Mouse (Mus musculus) embryonic facial prominence, embryonic 12.5 days (tissue): ENCODE data around the gene Ppp1r15b. TPM values are rescaled to one million over a fixed set of nuclear protein-coding genes. Genes with fewer than 3 reads are reported as not detected.

Source experiments
- ATAC-seq: fragments of 200-750 bp; cut with Nextera tagmentation; 2 replicates; pipeline ENCODE4 v1.8.0; 2017; ENCODE audit not compliant: insufficient number of reproducible peaks, insufficient read depth, low FRiP score, low TSS enrichment
- H3K27ac ChIP-seq: fragments of 300-500 bp; sonication (generic); 2 replicates; pipeline ENCODE4 v1.5.1; 2016; ENCODE audit warnings: mild to moderate bottlenecking
- H3K27me3 ChIP-seq: fragments of 300-500 bp; sonication (generic); 2 replicates; pipeline ENCODE4 v1.6.1; 2016; ENCODE audit warnings: mild to moderate bottlenecking, moderate library complexity
- H3K36me3 ChIP-seq: fragments of 300-500 bp; sonication (generic); 2 replicates; pipeline ENCODE4 v1.6.1; 2016; ENCODE audit warnings: mild to moderate bottlenecking
- H3K4me1 ChIP-seq: fragments of 300-500 bp; sonication (generic); 2 replicates; pipeline ENCODE4 v1.6.1; 2016
- H3K4me2 ChIP-seq: fragments of 300-500 bp; sonication (generic); replicated peaks from 2 replicates; pipeline ENCODE4 v1.6.1; 2016; ENCODE audit warnings: mild to moderate bottlenecking, moderate library complexity
- H3K4me3 ChIP-seq: fragments of 300-500 bp; sonication (generic); 2 replicates; pipeline ENCODE4 v1.5.1; 2016; ENCODE audit warnings: mild to moderate bottlenecking
- H3K9ac ChIP-seq: fragments of 300-500 bp; sonication (generic); 2 replicates; pipeline ENCODE4 v1.6.1; 2016; ENCODE audit warnings: mild to moderate bottlenecking, moderate library complexity
- H3K9me3 ChIP-seq: fragments of 300-500 bp; sonication (generic); 2 replicates; pipeline ENCODE4 v1.6.1; 2016; ENCODE audit warnings: mild to moderate bottlenecking, moderate library complexity
- WGBS: fragments of 180-500 bp; shearing (Covaris S2); methylation state at CpG from one replicate; pipeline ENCODE4 v1.1.7; 2016; 5-methylcytosine and 5-hydroxymethylcytosine counted together
- polyA plus RNA-seq: library from polyadenylated mRNA; unstranded; fragments of >200 nt; fragmentation: Nextera tagmentation; extraction: Ambion mirVana; gene quantifications from 2 replicates; pipeline ENCODE4 v1.2.1, GENCODE M21; 2016

The Ppp1r15b gene
- polyA plus RNA-seq, 1 experiment from 2014 or later, result 45.0 TPM

DNA sequence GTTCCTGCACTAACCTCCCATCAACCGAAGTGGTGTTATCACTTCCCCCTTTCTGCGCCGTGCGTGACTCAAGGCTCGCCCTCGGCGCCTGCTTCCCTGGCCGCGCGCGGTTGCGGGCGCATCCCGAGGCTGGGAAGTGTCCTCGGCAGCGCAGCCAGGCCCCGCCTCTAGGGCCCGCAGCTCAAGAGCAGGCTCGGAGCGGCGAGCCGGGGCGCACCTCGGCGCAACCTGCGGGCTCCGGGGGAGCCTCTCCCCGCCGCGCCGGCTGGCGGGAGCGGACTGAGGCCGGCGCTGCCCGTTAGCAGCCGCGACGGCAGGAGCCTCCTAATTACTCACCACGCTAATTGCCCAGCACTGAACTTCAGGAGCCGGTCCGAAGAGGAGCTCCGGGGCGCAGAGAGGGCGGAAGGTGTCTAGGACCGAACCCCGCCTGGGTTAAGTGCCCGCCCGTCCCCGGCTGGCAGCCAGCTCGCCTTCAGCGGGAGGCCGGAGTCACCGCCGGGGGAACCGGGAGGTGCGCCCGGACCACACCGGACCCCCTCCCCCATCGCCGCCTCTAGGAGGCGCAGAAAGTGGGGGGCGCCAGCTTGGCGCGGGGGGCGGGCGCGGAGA lies 33.0 kb downstream of the Ppp1r15b start, which contains the start of gene Plekha6:
Gene Plekha6 (plus strand): TSS at position 391 of the 612 bp plus-strand sequence.
- peaks cover 8% of the 10 kb centered on the region; the same call in 1 of the 2 replicates for H3K4me1 ChIP-seq
- 1% methylated on average over 66 of the region's 68 CpGs for WGBS
- ATAC-seq, result no peak
- H3K27ac ChIP-seq, result no peak within 1 kb of the TSS
- H3K9me3 ChIP-seq, result no peaks in the 10 kb centered on the region
- H3K36me3 ChIP-seq, result no peaks in the 10 kb centered on the region
- H3K9ac ChIP-seq, result peak within 1 kb of the TSS; percentile 56
- H3K4me2 ChIP-seq, result peak within 1 kb of the TSS; percentile 97
- peak within 1 kb of the TSS; percentile 49 for H3K4me3 ChIP-seq
- H3K27me3 ChIP-seq, result peaks cover 67% of the 10 kb centered on the region

DNA sequence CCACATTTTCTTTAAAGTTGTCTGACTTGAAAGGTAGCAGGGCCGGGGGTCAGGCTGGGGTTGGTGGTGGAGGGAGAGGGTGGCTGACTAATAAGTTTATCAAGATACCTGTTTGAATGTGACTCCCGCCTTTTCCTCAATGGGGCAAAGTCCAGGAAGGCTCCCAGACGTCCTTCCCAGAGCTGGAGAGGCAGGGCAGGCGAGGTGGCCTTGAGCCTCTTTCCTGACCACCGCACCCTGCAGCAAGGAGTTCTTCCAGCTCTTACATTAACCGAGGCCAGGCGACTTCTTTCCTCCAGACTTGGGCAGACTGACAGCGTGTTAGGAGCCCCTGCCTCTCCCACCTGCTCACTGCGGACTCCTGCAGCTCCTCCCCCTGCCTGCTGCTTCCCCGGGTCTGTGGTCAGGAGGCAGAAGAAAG lies 33.7 kb downstream of the Ppp1r15b start:
- H3K9ac ChIP-seq, result 0 out of 2 replicates have a peak overlapping the region, but pooled peaks have one; percentile 56

DNA sequence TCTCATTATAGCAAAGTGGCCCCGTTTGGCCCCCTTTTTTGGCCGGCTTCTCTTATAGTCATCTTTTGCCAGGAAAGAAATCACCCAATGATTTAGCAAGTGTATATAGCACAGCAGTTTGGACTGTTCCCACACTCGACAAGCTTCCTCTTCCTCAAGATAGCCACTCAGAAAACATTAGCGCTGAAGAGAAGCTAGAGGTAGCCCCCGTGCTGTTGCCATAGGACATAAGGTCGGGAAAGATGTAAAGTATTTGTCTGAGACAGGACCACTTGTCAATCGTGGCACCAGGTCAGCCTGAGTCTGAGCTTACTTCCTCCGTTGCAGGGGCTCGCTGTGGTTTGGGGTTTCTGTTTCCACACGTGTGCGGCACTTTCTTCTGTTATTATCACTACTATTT lies 34.2 kb downstream of the Ppp1r15b start:
- H3K4me2 ChIP-seq, result no peak overlapping the region
- peaks cover 8% of the 10 kb centered on the region; the same call in 1 of the 2 replicates for H3K4me1 ChIP-seq
- no peak for ATAC-seq
- no peaks in the 10 kb centered on the region for H3K9me3 ChIP-seq
- WGBS, result 31% methylated on average over 11 of the region's 11 CpGs
- no peaks in the 10 kb centered on the region for H3K36me3 ChIP-seq
- no peak overlapping the region for H3K9ac ChIP-seq
- H3K4me3 ChIP-seq, result no peak overlapping the region
- H3K27ac ChIP-seq, result no peak overlapping the region
- peaks cover 63% of the 10 kb centered on the region for H3K27me3 ChIP-seq

More for the DNA sequence above, 33.7 kb downstream of the Ppp1r15b start:
- Histone ChIP-seq H3K4me3 (peak overlapping the region; percentile 49), H3K9me3 (no peaks in the 10 kb centered on the region), H3K36me3 (no peaks in the 10 kb centered on the region), H3K27me3 (peaks cover 63% of the 10 kb centered on the region), H3K27ac (no peak overlapping the region), H3K4me1 (peaks cover 8% of the 10 kb centered on the region; the same call in 1 of the 2 replicates), H3K4me2 (peak overlapping the region; percentile 97)
- 3% methylated on average over 10 of the region's 10 CpGs for WGBS
- ATAC-seq, result no peak

DNA sequence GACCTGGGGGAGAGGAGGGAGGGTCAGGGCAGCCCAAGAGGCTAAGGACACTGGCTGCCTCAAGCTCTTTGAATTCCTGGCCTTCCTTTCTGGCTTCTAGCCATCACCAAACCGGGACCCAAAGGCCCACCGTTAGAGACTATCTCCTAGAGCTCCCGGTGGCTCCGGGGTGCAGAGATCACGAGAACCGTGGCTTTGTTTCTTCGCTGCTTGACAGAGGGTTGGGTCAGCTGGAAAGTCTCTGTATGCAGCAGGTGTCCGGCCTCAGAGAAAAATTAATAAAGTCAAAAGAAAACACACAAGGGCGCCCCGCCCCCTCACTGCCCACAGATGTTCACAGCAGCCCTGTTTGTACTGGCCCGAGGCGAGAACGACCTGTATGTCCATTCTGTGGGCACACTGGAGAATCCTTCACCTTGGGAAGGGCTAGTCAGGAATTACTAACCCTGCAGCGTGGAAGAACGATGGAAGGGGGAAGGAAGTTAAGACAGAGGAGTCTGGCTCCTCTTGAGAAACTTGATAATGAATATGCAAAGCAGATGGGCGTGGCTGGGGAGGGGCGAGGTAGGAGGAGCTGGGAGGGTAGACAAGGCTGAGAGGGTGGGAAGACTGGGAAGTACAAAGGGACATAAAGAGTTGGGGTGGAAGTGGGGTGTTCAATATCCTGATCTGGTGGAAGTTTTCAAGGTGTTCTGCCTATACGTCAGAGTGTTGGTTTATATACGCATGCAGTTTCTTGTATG lies 37.5 kb downstream of the Ppp1r15b start:
- no peak overlapping the region for H3K4me3 ChIP-seq
- H3K9me3 ChIP-seq, result no peaks in the 10 kb centered on the region
- no peak overlapping the region for H3K27ac ChIP-seq
- no peaks in the 10 kb centered on the region for H3K36me3 ChIP-seq
- H3K27me3 ChIP-seq, result peaks cover 37% of the 10 kb centered on the region
- H3K9ac ChIP-seq, result no peak overlapping the region
- WGBS, result 40% methylated on average over 19 of the region's 19 CpGs
- peaks cover 8% of the 10 kb centered on the region; the same call in 1 of the 2 replicates for H3K4me1 ChIP-seq
- no peak for ATAC-seq
- no peak overlapping the region for H3K4me2 ChIP-seq

DNA sequence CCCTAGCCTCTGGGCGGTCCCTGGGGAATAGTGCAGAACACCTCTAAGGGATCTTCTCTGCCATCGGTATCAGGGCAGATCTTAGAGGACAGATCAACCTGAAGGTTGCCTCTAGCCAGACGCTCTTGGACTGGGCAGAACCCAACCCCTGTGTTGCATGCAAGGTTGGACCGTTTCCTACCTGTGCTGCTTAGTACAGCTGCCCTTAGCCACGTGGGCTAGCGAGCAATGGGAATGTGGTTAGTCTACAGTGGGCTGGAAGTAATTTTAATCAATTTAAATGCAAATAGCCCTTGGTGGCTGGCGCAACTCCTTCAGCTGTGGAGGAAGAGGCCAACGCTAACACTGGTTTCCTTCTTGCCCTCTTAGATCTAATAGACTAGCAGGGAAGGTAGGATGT lies 39.3 kb downstream of the Ppp1r15b start:
- no peak overlapping the region for H3K4me3 ChIP-seq
- no peak for ATAC-seq
- H3K9ac ChIP-seq, result no peak overlapping the region
- no peaks in the 10 kb centered on the region for H3K4me1 ChIP-seq
- no peaks in the 10 kb centered on the region for H3K9me3 ChIP-seq
- peaks cover 20% of the 10 kb centered on the region for H3K27me3 ChIP-seq
- H3K4me2 ChIP-seq, result no peak overlapping the region
- 55% methylated on average over 8 of the region's 8 CpGs for WGBS
- H3K27ac ChIP-seq, result no peak overlapping the region
- H3K36me3 ChIP-seq, result no peaks in the 10 kb centered on the region

DNA sequence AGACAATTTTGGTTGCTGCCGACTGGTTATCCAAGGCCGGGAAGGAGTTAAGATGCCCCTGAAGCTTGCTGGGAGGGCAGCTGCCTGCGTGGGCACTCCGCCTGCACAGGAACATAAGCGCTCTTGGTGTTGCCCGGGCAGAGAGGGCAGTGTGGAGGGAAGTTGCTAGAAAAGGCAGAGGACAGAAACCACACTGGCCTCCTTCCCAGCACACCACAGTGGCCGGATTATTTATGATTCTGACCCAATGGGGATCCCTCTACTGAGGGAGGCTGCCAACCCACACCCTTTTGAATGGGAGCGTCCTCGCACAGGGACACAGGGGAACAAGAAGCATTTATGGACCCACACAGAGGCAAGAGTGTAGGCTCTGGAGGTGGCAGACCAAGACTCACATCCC lies 40.4 kb downstream of the Ppp1r15b start:
- H3K9me3 ChIP-seq, result no peaks in the 10 kb centered on the region
- H3K4me3 ChIP-seq, result no peak overlapping the region
- H3K4me2 ChIP-seq, result no peak overlapping the region
- peaks cover 16% of the 10 kb centered on the region for H3K27me3 ChIP-seq
- H3K27ac ChIP-seq, result no peak overlapping the region
- no peaks in the 10 kb centered on the region for H3K36me3 ChIP-seq
- no peak for ATAC-seq
- no peak overlapping the region for H3K9ac ChIP-seq
- WGBS, result 86% methylated on average over 9 of the region's 9 CpGs
- H3K4me1 ChIP-seq, result no peaks in the 10 kb centered on the region

DNA sequence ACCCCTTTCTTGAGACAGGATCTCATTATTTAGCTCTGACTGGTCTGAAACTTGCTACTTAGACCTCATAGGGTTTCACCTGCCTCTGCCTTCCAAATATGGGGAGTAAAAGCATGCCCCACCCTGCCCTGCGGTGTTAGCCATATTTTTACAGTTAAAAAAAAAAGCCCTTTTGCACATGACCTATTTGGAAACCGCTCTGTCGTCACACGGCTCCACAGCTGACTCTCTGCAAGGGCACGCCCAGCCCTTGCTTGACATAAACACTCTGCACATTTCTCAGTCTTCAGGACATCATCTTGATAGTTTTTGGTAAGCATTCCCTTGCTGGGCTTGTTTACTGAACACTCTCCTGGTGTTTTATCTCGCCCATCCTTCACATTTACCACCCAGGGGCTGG lies 44.2 kb downstream of the Ppp1r15b start:
- Histone ChIP-seq H3K27ac (no peak overlapping the region), H3K4me1 (no peaks in the 10 kb centered on the region), H3K4me2 (no peak overlapping the region), H3K4me3 (no peak overlapping the region), H3K9me3 (no peaks in the 10 kb centered on the region), H3K9ac (no peak overlapping the region), H3K36me3 (no peaks in the 10 kb centered on the region), H3K27me3 (peaks cover 4% of the 10 kb centered on the region; the same call in 1 of the 2 replicates)
- no peak for ATAC-seq
- 74% methylated on average over 6 of the region's 6 CpGs for WGBS

DNA sequence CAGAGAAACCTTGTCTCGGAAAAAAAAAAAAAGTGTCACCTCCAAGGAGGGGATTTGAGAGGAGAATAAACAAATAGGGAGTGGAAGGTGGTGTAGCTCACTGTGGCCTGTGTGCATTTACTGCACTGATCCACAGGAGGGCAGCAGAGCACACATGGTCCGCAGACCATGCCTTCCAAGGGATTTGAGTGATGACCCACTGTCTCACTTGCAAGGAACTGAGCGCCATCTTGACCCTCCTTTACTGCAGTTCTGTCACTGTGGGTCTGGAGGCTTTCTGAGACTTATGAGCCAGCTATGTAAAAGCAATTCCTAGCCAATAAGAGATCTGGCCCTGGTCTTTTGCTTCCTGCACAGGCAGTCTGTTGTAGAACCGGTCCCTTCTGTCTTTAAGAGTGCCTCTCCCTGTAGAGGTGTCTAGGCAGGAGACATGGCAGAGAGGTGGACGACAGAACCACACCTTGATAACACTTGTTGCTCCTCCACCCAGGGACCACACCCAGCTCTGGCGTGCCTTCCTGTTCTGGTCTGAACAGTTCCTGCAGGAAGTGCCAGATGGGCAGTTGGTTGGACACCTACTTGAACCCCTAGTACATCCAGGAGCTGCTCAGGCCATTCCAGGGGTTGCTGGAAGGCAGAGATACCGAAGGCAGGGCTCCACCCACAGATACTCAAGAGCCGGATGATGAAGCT lies 46.7 kb downstream of the Ppp1r15b start:
- Histone ChIP-seq H3K27me3 (peaks cover 18% of the 10 kb centered on the region), H3K9me3 (no peaks in the 10 kb centered on the region), H3K9ac (no peak overlapping the region), H3K36me3 (no peaks in the 10 kb centered on the region), H3K27ac (no peak overlapping the region), H3K4me1 (peaks cover 11% of the 10 kb centered on the region; the same call in 1 of the 2 replicates), H3K4me2 (no peak overlapping the region), H3K4me3 (no peak overlapping the region)
- 52% methylated on average over 8 of the region's 8 CpGs for WGBS
- ATAC-seq, result no peak

DNA sequence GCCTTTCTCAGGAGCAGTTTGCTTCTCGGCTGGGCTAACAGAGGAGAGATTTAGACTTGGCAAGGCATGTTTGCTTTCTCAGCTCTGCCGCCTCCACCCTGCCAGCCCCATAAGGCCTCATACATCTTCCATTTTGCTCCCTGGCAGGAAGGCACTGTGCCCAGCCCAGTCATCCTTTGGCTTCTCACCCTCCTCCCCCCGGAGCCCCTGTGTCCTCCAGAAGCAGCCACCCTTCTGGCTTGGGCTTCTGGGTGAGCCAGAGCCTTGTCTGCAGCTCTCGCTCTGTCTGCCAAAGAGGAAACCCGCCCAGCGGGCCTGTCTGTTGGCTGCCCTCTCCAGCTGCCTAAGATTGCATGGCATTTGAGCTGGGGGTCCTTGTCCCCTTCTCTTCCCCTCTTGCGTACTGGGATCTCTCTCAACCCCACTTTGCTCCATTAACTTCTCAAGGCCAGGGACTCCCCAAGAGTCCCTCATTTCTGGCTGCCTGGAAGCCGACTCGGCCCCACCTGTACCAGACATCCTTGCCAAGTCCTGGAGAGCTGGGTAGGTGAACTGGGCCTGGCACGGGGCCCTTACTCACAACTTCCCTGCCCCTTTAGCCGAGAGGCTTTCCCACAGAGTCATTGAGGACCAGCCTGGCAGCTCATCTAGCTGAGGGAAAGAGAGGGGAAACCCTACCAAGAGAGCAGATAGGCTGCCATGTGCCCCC lies 47.9 kb downstream of the Ppp1r15b start:
- no peak overlapping the region for H3K27ac ChIP-seq
- H3K4me2 ChIP-seq, result no peak overlapping the region
- no peak overlapping the region for H3K4me3 ChIP-seq
- WGBS, result 81% methylated on average over 11 of the region's 11 CpGs
- H3K9me3 ChIP-seq, result no peaks in the 10 kb centered on the region
- H3K27me3 ChIP-seq, result peaks cover 30% of the 10 kb centered on the region
- peaks cover 19% of the 10 kb centered on the region; the same call in 1 of the 2 replicates for H3K4me1 ChIP-seq
- no peak for ATAC-seq
- H3K9ac ChIP-seq, result no peak overlapping the region
- H3K36me3 ChIP-seq, result no peaks in the 10 kb centered on the region

DNA sequence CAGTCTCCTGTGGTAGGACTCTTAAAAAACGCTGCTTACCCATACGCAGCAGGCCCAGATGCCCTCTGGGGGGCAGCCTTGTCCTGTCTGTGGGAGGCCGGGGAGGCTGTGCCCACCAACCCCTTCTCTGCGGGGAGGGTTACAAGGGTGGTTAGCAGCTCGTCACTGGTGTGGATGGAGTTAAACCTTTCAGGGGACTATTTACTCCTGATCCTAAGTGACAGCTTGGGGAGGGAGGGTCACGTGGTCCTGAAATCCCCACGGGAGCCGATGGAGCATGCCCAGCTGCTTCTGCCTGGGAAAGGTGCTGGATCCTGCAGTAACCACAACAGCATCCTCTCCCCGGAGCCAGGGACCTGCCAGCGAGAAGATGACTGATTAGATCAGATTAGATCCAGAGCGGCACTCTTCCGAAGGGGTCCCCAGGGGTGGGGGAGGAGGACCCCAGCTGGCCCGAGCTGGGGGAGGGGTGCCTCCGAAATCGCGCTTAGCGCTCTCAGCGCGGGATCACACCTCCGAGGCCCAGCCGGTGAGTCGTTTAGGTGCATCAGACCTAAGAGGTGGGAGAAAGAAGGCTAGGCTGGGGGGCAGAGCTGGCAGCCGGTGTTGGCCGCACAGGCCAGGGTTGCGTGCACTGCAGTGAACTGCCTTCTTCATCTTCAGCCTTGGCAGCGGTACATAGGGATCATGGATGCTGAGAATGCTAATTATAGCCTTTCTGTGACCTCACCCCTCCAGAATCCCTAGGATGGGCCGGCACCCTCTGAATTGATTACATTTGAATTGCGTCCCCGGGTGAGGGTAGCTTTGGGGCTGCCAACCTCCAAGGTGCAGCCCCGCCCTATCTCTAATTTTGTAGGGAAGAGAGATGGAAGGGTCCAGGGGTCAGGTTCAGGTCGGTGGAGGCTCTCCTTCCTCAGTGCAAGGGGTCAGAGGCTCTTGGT lies 50.4 kb downstream of the Ppp1r15b start:
- WGBS, result under 1% methylated on average over 31 of the region's 31 CpGs
- Histone ChIP-seq H3K9me3 (no peaks in the 10 kb centered on the region), H3K27ac (peak overlapping the region; percentile 54; the same call in 1 of the 2 replicates), H3K9ac (0 out of 2 replicates have a peak overlapping the region, but pooled peaks have one; percentile 25), H3K36me3 (no peaks in the 10 kb centered on the region), H3K4me2 (peak overlapping the region; percentile 69), H3K4me1 (peaks cover 19% of the 10 kb centered on the region; the same call in 1 of the 2 replicates), H3K4me3 (peak overlapping the region; percentile 41), H3K27me3 (peaks cover 30% of the 10 kb centered on the region)
- ATAC-seq, result peak; percentile 78
